Mouse (Mus musculus): ENCODE measurements around the gene Ccn5.
A peak's percentile ranks its signal among the peaks of the same experiment; 100 is the strongest.

Ccn5 gene

DNA sequence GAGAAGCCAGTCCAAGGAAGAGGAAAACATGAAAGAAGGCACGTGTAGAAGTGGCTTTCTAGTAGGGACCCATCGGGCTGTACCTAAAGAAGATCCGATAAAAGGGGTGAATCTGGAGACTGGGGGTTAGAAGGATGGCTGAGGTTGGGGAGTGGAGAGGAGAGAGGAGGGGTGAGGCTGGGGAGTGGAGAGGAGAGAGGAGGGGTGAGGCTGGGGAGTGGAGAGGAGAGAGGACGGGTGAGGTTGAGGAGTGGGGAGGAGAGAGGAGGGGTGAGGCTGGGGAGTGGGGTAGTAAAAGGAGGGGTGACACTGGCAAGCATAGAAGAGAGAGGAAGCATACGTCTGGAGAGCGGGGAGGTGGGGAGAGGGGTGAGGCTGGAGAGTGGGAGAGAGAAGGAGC is 36.6 kb downstream of the Ccn5 start:
- no peak for DNase-seq

DNA sequence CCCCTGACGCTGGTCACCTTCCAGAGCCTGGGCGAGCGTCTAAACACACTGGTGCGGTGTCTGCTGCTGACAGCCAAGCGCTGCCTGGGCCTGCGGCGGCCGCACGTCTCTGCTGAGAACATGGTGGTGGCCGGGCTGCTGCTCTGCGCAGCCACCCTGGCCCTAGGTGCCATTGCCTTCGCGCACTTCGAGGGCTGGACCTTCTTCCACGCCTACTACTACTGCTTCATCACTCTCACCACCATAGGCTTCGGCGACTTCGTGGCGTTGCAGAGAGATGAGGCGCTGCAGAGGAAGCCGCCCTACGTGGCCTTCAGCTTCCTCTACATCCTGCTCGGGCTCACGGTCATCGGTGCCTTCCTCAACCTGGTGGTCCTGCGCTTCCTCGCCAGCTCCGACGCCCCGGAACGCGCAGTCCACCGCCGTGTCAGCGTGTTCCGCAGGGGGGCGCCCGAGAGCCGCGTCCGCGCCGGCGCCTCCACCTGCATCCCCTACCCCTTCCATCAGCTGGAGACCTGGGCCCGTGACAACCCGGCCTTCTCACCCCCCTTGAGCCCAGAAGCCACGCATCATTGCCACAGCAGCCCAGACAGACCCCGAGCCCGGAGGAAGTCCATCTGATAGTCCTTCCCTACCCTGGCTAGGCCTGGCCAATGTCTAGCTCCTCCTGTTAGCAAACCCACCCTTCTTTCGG is 37.7 kb downstream of the Ccn5 start:
- DNase-seq: peak; percentile 64

DNA sequence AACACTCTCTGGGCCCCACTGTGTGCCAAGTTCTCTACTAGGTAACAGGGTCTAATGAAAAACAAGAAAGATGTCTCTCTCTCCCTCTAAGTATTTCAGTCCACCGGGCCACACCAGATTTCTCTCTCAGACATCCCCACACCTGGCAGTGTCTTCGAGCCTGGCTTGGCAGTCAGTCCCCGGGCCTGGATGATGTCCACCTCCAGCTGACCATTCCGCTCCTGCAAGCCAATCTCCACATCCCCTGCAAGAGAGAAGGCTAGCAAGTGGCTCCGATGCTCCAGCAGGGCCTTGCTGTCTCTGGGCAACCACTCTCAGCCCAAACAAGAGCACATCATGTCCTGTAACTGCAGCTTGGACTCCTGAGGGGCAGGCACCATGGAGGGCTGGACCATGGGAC is 44.6 kb downstream of the Ccn5 start:
- DNase-seq: peak; percentile 60

DNA sequence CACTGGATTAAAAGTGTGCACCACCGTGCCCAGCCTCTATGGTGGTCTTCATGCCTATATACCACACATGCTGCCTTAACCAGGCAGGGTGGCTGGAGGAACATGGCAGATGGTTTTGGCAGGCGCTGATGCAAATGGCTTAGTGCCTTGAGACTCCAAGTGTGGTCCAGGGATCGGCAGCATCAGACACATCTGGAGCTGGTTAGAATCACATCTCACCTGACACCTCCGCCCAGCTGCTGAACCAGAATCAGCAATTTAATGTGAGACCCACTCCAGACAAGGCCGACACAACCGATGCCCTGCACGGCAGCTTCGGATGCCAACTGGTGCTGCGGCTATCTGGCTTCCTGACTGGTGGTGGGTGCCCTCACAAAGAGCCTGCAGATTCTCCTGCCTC is 45.4 kb downstream of the Ccn5 start:
- no peak for DNase-seq

DNA sequence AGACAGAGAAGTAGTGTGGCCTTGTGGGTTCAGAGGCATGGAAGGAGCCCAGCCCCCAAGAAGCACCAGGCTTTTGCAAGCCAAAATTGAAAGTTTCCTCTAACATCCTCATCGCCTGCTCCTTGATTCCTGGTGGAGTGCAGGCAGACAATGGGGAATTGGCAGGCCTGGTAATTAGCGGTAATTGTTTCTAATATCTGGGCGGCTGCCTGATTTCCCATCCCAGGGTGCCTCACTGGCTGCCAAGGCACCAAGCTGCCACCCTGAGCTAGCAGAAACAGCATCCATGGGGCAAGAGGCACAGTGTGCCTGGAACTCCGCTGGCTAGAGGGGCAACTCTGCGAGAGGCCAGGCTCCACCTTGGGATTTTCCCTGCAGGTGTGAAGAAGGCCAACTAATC is 49.1 kb downstream of the Ccn5 start:
- no peak for DNase-seq

DNA sequence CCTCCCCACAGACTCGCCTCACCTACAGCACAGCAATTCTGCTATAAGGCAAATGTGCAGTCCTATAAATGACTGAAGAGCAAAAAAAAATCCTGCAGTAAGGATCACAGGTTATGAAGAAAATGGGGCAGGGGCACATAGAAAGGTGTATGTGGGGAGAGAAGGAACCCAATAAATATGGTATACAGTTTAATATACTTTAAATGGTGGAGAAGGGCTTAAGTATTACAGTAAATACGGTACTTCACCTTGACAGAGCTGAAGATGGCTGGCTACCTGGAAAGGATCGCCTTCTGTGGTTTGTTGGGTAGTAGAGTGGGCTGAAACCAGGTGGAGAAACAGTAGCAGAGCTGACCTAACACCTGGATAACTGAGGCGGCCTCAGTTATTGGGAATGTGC is 50.6 kb downstream of the Ccn5 start:
- DNase-seq: no peak

DNA sequence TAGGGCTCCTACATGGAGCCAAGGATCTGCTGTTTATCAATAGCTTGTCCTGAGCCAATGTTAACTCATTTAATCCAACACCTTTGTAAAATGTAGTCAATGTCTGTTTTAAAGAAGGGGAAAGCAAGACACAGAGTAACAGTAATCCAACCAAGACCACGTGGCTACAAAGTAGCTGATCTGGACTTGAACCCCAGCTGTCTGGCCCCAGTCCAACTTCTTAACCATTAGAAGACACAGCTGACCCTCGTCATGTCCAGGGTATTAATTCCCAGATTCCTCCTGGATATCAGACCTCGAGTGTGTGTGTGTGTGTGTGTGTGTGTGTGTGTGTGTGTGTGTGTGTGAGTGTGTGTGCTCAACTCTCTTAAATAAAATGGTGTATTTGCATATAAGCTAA is 51.2 kb downstream of the Ccn5 start:
- no peak for DNase-seq

DNA sequence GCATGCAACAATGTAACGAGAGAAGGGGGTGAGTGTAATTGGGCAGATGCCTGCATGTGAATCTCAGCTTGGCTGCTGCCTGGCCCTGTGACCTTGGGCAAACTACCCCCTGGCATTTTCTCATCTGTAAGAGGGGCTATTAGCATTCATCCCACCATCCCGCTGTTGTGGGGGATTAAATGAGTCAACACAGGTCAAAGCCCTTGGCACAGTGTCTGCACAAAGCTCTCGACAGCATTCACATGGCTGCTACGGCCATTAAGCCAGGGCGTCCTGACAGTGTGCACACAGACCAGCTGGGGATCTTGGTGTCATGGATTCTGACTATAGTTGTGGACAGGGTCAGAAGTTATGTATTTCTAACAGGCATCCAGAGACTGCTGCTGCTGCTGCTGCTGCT is 54.2 kb downstream of the Ccn5 start:
- DNase-seq: no peak

DNA sequence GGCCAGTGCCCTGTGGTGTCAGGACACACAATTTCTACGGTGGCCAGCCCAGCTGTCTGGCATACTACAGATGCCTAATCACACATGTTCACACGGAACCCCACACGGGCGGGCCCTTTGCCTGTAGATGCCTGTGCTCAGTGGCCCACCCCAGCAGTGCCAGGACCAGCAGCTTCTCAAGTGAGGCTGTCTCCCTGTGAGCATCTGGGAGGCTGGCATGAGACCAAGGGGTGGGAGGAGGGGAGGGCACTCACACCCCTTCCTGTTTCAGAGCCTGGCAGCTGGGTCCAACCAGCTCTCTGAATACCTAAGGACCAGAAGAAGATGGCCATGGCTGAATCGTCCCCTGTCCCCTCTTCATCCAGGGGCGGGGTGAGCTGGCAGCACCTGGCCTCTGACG is 54.8 kb downstream of the Ccn5 start:
- DNase-seq: no peak

DNA sequence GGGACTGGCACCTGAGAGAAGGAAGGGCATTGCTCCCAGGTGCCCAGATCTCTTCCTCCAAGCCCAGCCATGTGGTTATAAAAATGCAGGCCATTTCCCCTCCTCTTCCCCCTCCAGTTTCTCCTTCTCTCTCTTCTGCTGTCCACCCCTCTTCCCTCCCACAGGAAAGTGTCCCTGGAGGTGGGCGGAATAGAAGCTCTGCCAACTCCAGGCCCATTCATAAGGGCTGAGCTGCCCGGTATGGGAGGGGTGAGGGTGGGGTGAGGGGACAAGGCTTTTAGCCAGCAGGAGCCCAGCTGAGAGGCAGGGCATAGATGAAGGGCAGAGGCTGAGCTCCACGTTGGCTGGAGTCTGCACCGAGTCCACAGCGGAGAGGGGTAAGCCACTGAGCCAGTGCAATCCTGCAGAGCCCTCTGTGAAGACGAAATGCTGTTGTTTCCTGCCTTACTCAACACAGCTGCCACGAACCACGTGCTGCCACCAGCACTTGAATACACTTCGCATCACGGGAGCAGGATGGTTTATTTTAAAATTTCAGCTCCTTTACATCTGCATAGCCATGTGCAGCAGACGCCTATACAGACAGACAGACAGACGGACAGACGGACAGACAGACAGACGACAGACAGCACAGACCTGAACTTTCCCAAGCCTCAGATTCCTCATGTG is 56.3 kb downstream of the Ccn5 start:
- DNase-seq: no peak

DNA sequence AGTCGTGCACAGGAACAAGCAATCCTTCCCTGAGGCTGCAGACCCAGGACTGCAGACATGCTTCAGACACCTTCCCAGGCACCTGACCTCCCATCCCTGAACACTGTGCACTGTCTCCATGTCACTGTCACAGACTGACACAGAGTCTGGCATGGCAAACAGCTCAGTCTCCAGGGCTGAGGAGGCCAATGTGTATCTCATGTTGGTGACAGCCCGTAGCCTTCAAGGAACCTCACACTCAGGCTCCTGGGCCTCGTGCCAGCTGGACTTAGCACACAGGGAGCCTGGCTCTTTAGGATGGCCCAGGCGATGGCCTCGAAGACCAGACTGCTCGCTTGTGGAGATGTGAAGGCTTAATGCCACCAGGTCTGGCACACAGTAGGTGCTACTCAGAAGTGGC is 60.2 kb downstream of the Ccn5 start:
- peak; percentile 78 for DNase-seq

Measured in cerebellum, adult 9-11 months (tissue).